Mouse (Mus musculus) forebrain, embryonic 11.5 days (tissue): ENCODE data around the gene Nsun2. TPM values are rescaled to one million over a fixed set of nuclear protein-coding genes. Genes with fewer than 3 reads are reported as not detected.

Experiments used
- ATAC-seq: fragments of 200-750 bp; cut with Nextera tagmentation; replicated peaks from 2 replicates; pipeline ENCODE4 v1.8.0; 2017; ENCODE audit warnings: moderate TSS enrichment; ENCODE audit not compliant: low FRiP score
- DNase-seq: peaks from one replicate; pipeline ENCODE4 v3.0.0-alpha.2; 2017; ENCODE audit warnings: low spot score
- H3K27ac ChIP-seq: fragments of 300-500 bp; sonication (generic); 2 replicates; pipeline ENCODE4 v1.5.1; 2014; ENCODE audit warnings: low read depth, low read length
- H3K27me3 ChIP-seq: fragments of 300-500 bp; sonication (generic); 2 replicates; pipeline ENCODE4 v1.6.1; 2014; ENCODE audit warnings: mild to moderate bottlenecking, low read length, mixed read lengths; ENCODE audit not compliant: control insufficient read depth, insufficient read depth
- H3K36me3 ChIP-seq: fragments of 300-500 bp; sonication (generic); 2 replicates; pipeline ENCODE4 v1.6.1; 2014; ENCODE audit warnings: mild to moderate bottlenecking, low read length, moderate library complexity, mixed read lengths; ENCODE audit not compliant: control insufficient read depth, insufficient read depth
- H3K4me1 ChIP-seq: fragments of 300-500 bp; sonication (generic); replicated peaks from 2 replicates; pipeline ENCODE4 v1.6.1; 2014; ENCODE audit warnings: low read length, mixed read lengths; ENCODE audit not compliant: control insufficient read depth, insufficient read depth
- H3K4me2 ChIP-seq: fragments of 300-500 bp; sonication (generic); 2 replicates; pipeline ENCODE4 v1.6.1; 2014; ENCODE audit warnings: low read depth, mild to moderate bottlenecking, low read length, moderate library complexity, mixed read lengths; ENCODE audit not compliant: severe bottlenecking
- H3K4me3 ChIP-seq: fragments of 300-500 bp; sonication (generic); 2 replicates; pipeline ENCODE4 v1.5.1; 2014; ENCODE audit warnings: low read depth, low read length
- H3K9ac ChIP-seq: fragments of 300-500 bp; sonication (generic); 2 replicates; pipeline ENCODE4 v1.6.1; 2014; ENCODE audit warnings: low read length
- H3K9me3 ChIP-seq: fragments of 300-500 bp; sonication (generic); 2 replicates; pipeline ENCODE4 v1.6.1; 2016; ENCODE audit warnings: low read length, mixed read lengths; ENCODE audit not compliant: control insufficient read depth
- WGBS: fragments of 180-500 bp; shearing (Covaris S2); extraction: QIAGEN DNeasy Blood & Tissue Kit; methylation state at CpG from one replicate; pipeline ENCODE4 v1.1.7; 2014; 5-methylcytosine and 5-hydroxymethylcytosine counted together
- polyA plus RNA-seq: library from polyadenylated mRNA; unstranded; fragments of >200 nt; fragmentation: Nextera tagmentation; extraction: Ambion mirVana; gene quantifications from 2 replicates; pipeline ENCODE4 v1.2.1, GENCODE M21; 2014

Nsun2 gene
- polyA plus RNA-seq, 1 experiment from 2014 or later, result 135 TPM

GRCm38 (mm10) chr13:69531431-69531830, 2.1 kb upstream of the Nsun2 start:
- WGBS, result 61% methylated on average over 6 of the region's 6 CpGs
- no peaks in the 10 kb centered on the region for H3K36me3 ChIP-seq
- no peak for DNase-seq
- peak overlapping the region; percentile 89 for H3K4me2 ChIP-seq
- H3K4me3 ChIP-seq, result peak overlapping the region; percentile 97
- H3K4me1 ChIP-seq, result peaks cover 11% of the 10 kb centered on the region
- H3K27me3 ChIP-seq, result no peaks in the 10 kb centered on the region
- H3K9me3 ChIP-seq, result no peaks in the 10 kb centered on the region
- no peak overlapping the region for H3K27ac ChIP-seq
- no peak for ATAC-seq
- peak overlapping the region; percentile 89; the same call in 1 of the 2 replicates for H3K9ac ChIP-seq

DNA sequence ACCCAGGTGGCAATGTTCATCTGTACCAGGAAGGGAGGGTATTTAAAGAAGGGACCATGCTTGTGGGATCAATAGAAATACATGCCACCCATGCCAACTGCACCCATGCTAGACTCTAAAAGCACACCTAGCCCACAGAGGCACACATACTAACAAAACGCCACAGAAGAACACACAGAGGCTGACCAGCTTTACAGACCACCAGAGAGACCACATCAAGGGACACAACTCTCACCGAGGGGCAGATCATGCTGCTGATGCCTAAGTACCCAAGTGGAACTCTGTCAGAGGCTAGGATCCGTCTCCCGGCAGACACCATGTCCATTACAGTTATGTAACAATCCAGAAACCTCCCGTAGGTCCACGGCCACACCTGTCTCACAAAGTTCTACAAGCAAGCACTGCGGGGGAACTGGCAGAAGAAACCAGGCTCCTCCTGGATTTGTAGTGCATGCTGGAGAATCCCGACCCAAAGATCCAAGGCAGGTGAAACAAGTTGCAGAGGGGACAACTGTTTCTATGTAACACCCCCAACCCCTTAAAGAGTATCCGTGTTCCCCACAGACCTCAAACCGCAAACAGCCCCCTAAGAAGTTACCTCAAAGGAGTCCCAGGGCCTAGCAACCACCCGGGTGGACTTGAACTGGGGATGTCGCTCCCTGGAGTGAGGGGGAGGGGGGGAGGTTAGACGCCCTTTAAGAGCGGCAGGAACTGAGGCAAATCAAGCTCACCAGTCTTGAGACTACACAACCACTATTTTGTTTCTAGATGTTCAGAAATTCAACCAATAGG, 1.2 kb upstream of the Nsun2 start:
- Histone ChIP-seq H3K27me3 (no peaks in the 10 kb centered on the region), H3K9ac (peak overlapping the region; percentile 89), H3K4me1 (peaks cover 11% of the 10 kb centered on the region), H3K9me3 (no peaks in the 10 kb centered on the region), H3K27ac (no peak overlapping the region), H3K4me2 (peak overlapping the region; percentile 89), H3K4me3 (peak overlapping the region; percentile 97), H3K36me3 (no peaks in the 10 kb centered on the region)
- 29% methylated on average over 14 of the region's 14 CpGs for WGBS
- ATAC-seq (no peak), DNase-seq (no peak)

DNA sequence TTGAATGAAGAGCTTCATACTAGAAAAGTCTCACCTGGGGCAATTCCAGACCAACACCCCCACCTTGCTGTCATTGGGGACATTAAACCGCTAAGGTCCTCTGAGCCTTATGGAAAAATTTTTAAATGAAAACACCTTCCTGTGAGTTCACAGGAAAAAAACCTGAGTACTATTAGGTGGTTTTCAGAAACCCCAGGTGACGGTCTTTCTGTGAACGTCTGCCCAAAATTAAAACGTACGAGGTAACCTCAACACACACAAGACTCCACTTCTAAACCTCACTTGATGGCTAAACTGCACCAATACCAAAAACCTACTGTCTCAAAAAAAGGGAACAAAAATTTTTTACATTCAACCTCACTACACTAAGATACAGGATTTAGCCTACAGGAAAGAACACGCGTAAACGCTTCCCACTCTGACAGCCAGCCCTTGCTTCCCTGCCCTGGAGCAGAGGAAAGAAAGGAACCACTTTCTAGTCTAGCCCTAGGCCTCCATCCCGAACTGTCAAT, 597 bp upstream of the Nsun2 start:
- 1% methylated on average over 9 of the region's 9 CpGs for WGBS
- H3K9me3 ChIP-seq, result no peaks in the 10 kb centered on the region
- H3K27ac ChIP-seq, result no peak overlapping the region
- H3K9ac ChIP-seq, result peak overlapping the region; percentile 89
- ATAC-seq, result no peak
- DNase-seq, result no peak
- H3K27me3 ChIP-seq, result no peaks in the 10 kb centered on the region
- peaks cover 11% of the 10 kb centered on the region for H3K4me1 ChIP-seq
- H3K4me2 ChIP-seq, result peak overlapping the region; percentile 89
- peak overlapping the region; percentile 97 for H3K4me3 ChIP-seq
- no peaks in the 10 kb centered on the region for H3K36me3 ChIP-seq

- Histone ChIP-seq H3K27ac (peak within 1 kb of the TSS; percentile 87), H3K4me2 (peak within 1 kb of the TSS; percentile 89), H3K9me3 (no peaks in the 10 kb centered on the region), H3K4me3 (peak within 1 kb of the TSS; percentile 97), H3K4me1 (peaks cover 11% of the 10 kb centered on the region), H3K27me3 (no peaks in the 10 kb centered on the region), H3K36me3 (no peaks in the 10 kb centered on the region), H3K9ac (peak within 1 kb of the TSS; percentile 89)
- peak; percentile 89 for ATAC-seq
- WGBS, result under 1% methylated on average over 53 of the region's 57 CpGs
- DNase-seq, result no peak
Observed at GRCm38 (mm10) chr13:69534334-69534653, 748 bp downstream of the Nsun2 start, which contains the start of gene Tent4a. Tent4a (minus strand) TSS chr13:69534617.

GRCm38 (mm10) chr13:69534654-69535551, 1.4 kb downstream of the Nsun2 start:
- Histone ChIP-seq H3K36me3 (no peaks in the 10 kb centered on the region), H3K4me3 (peak overlapping the region; percentile 97), H3K4me1 (peaks cover 11% of the 10 kb centered on the region), H3K9me3 (no peaks in the 10 kb centered on the region), H3K27me3 (no peaks in the 10 kb centered on the region), H3K27ac (peak overlapping the region; percentile 87), H3K4me2 (peak overlapping the region; percentile 83), H3K9ac (peak overlapping the region; percentile 89)
- ATAC-seq, result peak; percentile 94
- peak; percentile 100 for DNase-seq
- under 1% methylated on average over 77 of the region's 86 CpGs for WGBS

- 75% methylated on average over 4 of the region's 4 CpGs for WGBS
- Histone ChIP-seq H3K9ac (no peak overlapping the region), H3K4me1 (peaks cover 9% of the 10 kb centered on the region), H3K9me3 (no peaks in the 10 kb centered on the region), H3K27ac (no peak overlapping the region), H3K36me3 (no peaks in the 10 kb centered on the region), H3K4me2 (peak overlapping the region; percentile 83; the same call in 1 of the 2 replicates), H3K4me3 (no peak overlapping the region), H3K27me3 (no peaks in the 10 kb centered on the region)
- no peak for ATAC-seq
- no peak for DNase-seq
Observed at GRCm38 (mm10) chr13:69536021-69536420, 2.5 kb downstream of the Nsun2 start.

- ATAC-seq, result no peak
- Histone ChIP-seq H3K27me3 (no peaks in the 10 kb centered on the region), H3K9ac (no peak overlapping the region), H3K4me1 (no peaks in the 10 kb centered on the region), H3K4me2 (no peak overlapping the region), H3K27ac (no peak overlapping the region), H3K36me3 (no peaks in the 10 kb centered on the region), H3K4me3 (no peak overlapping the region), H3K9me3 (no peaks in the 10 kb centered on the region)
- peak; percentile 41 for DNase-seq
- WGBS, result 77% methylated on average over 7 of the region's 7 CpGs
Observed at GRCm38 (mm10) chr13:69537366-69537765, 3.8 kb downstream of the Nsun2 start.

- Histone ChIP-seq H3K9ac (no peak overlapping the region), H3K4me3 (no peak overlapping the region), H3K4me1 (no peaks in the 10 kb centered on the region; the same call in 1 of the 2 replicates), H3K27ac (no peak overlapping the region), H3K36me3 (no peaks in the 10 kb centered on the region), H3K4me2 (no peak overlapping the region), H3K9me3 (no peaks in the 10 kb centered on the region), H3K27me3 (no peaks in the 10 kb centered on the region)
- no peak for ATAC-seq
- peak; percentile 54 for DNase-seq
- 22% methylated on average over 4 of the region's 4 CpGs for WGBS
Observed at GRCm38 (mm10) chr13:69538327-69538726, 4.8 kb downstream of the Nsun2 start.
